Mouse (Mus musculus): ENCODE data around the gene Klhl22. TPM values are rescaled to one million over a fixed set of nuclear protein-coding genes. Genes with fewer than 3 reads are reported as not detected.

The Klhl22 gene
- total and polyA plus RNA-seq, 3 experiments: 2.1 TPM; not detected in 2

GRCm38 (mm10) chr16:17745067-17745466, 14.4 kb upstream of the Klhl22 start:
- Histone ChIP-seq H3K36me3 (replicated peaks) (no peaks in the 10 kb centered on the region), H3K4me1 (ENCODE audit: insufficient read depth, low read depth, low read length) (peaks cover 9% of the 10 kb centered on the region; the same call in 1 of the 2 replicates), H3K27me3 (ENCODE audit: insufficient read depth, low read length) (peaks cover 18% of the 10 kb centered on the region), H3K9me3 (replicated peaks) (0 out of 2 replicates have a peak, but pooled peaks cover 2% of the 10 kb centered on the region), H3K4me3 (ENCODE audit: low read depth, low read length) (no peak overlapping the region)
- ATAC-seq (ENCODE audit: extremely low read depth, insufficient number of reproducible peaks, low FRiP score, poor library complexity, severe bottlenecking) (no peak), DNase-seq (ENCODE audit: low spot score) (no peak)
- no peak for TF ChIP-seq GATA2 (IDR thresholded peaks at IDR 0.05; ENCODE audit: borderline replicate concordance, low read depth, low read length)
- no peak for TF ChIP-seq POLR2AphosphoS5 (IDR thresholded peaks at IDR 0.05; ENCODE audit: insufficient replicate concordance, low read depth, low read length)
- no peak for TF ChIP-seq CTCF (IDR thresholded peaks at IDR 0.05; ENCODE audit: low read depth, low read length)
- no peak for TF ChIP-seq TAL1 (conservative IDR thresholded peaks at IDR 0.05; ENCODE audit: low read depth, low read length)
- no peak for TF ChIP-seq GATA1 (IDR thresholded peaks at IDR 0.05; ENCODE audit: borderline replicate concordance, low read length)

- no peaks in the 10 kb centered on the region for H3K9me3 ChIP-seq (replicated peaks)
- H3K27me3 ChIP-seq (ENCODE audit: insufficient read depth, low read length): peaks cover 16% of the 10 kb centered on the region
- no peak for ATAC-seq (ENCODE audit: extremely low read depth, insufficient number of reproducible peaks, low FRiP score, poor library complexity, severe bottlenecking)
- no peak for DNase-seq (ENCODE audit: low spot score)
- no peak overlapping the region for H3K4me3 ChIP-seq (ENCODE audit: low read depth, low read length)
- H3K36me3 ChIP-seq (replicated peaks): no peaks in the 10 kb centered on the region
- TF ChIP-seq GATA2 (IDR thresholded peaks at IDR 0.05; ENCODE audit: borderline replicate concordance, low read depth, low read length): no peak
- no peak for TF ChIP-seq GATA1 (IDR thresholded peaks at IDR 0.05; ENCODE audit: borderline replicate concordance, low read length)
- TF ChIP-seq CTCF (IDR thresholded peaks at IDR 0.05; ENCODE audit: low read depth, low read length): no peak
- TF ChIP-seq POLR2AphosphoS5 (IDR thresholded peaks at IDR 0.05; ENCODE audit: insufficient replicate concordance, low read depth, low read length): no peak
- TF ChIP-seq TAL1 (conservative IDR thresholded peaks at IDR 0.05; ENCODE audit: low read depth, low read length): no peak
- no peaks in the 10 kb centered on the region for H3K4me1 ChIP-seq (ENCODE audit: insufficient read depth, low read depth, low read length)
Measured at GRCm38 (mm10) chr16:17753001-17753400, 6.4 kb upstream of the Klhl22 start.

- ATAC-seq (ENCODE audit: extremely low read depth, insufficient number of reproducible peaks, low FRiP score, poor library complexity, severe bottlenecking) (no peak), DNase-seq (ENCODE audit: low spot score) (no peak)
- no peaks in the 10 kb centered on the region for H3K36me3 ChIP-seq (replicated peaks)
- peaks cover 16% of the 10 kb centered on the region for H3K27me3 ChIP-seq (ENCODE audit: insufficient read depth, low read length)
- H3K9me3 ChIP-seq (replicated peaks): no peaks in the 10 kb centered on the region
- H3K4me1 ChIP-seq (ENCODE audit: insufficient read depth, low read depth, low read length): no peaks in the 10 kb centered on the region
- no peak for TF ChIP-seq CTCF (IDR thresholded peaks at IDR 0.05; ENCODE audit: low read depth, low read length)
- no peak for TF ChIP-seq TAL1 (conservative IDR thresholded peaks at IDR 0.05; ENCODE audit: low read depth, low read length)
- no peak for TF ChIP-seq GATA2 (IDR thresholded peaks at IDR 0.05; ENCODE audit: borderline replicate concordance, low read depth, low read length)
- no peak overlapping the region for H3K4me3 ChIP-seq (ENCODE audit: low read depth, low read length)
Measured at GRCm38 (mm10) chr16:17753686-17754085, 5.7 kb upstream of the Klhl22 start.

GRCm38 (mm10) chr16:17757756-17758155, 1.7 kb upstream of the Klhl22 start:
- no peak overlapping the region for H3K4me3 ChIP-seq (ENCODE audit: low read depth, low read length)
- H3K36me3 ChIP-seq (replicated peaks): no peaks in the 10 kb centered on the region
- peaks cover 8% of the 10 kb centered on the region for H3K9me3 ChIP-seq (replicated peaks)
- TF ChIP-seq TAL1 (conservative IDR thresholded peaks at IDR 0.05; ENCODE audit: low read depth, low read length) (no peak), GATA1 (IDR thresholded peaks at IDR 0.05; ENCODE audit: borderline replicate concordance, low read length) (no peak), CTCF (IDR thresholded peaks at IDR 0.05; ENCODE audit: low read depth, low read length) (no peak), POLR2AphosphoS5 (IDR thresholded peaks at IDR 0.05; ENCODE audit: insufficient replicate concordance, low read depth, low read length) (no peak), GATA2 (IDR thresholded peaks at IDR 0.05; ENCODE audit: borderline replicate concordance, low read depth, low read length) (no peak)
- H3K4me1 ChIP-seq (ENCODE audit: insufficient read depth, low read depth, low read length): no peaks in the 10 kb centered on the region; the same call in 1 of the 2 replicates
- DNase-seq (ENCODE audit: low spot score) (no peak), ATAC-seq (ENCODE audit: extremely low read depth, insufficient number of reproducible peaks, low FRiP score, poor library complexity, severe bottlenecking) (no peak)
- peaks cover 21% of the 10 kb centered on the region for H3K27me3 ChIP-seq (ENCODE audit: insufficient read depth, low read length)

GRCm38 (mm10) chr16:17758902-17759301, 516 bp upstream of the Klhl22 start:
- ATAC-seq (ENCODE audit: extremely low read depth, insufficient number of reproducible peaks, low FRiP score, poor library complexity, severe bottlenecking) (no peak), DNase-seq (ENCODE audit: low spot score) (no peak)
- H3K4me1 ChIP-seq (ENCODE audit: insufficient read depth, low read depth, low read length): no peaks in the 10 kb centered on the region; the same call in 1 of the 2 replicates

GRCm38 (mm10) chr16:17759813-17760321, 449 bp downstream of the Klhl22 start:
- Histone ChIP-seq H3K36me3 (replicated peaks) (no peaks in the 10 kb centered on the region), H3K4me1 (ENCODE audit: insufficient read depth, low read depth, low read length) (peaks cover 3% of the 10 kb centered on the region), H3K9me3 (replicated peaks) (peaks cover 8% of the 10 kb centered on the region), H3K4me3 (ENCODE audit: low read depth, low read length) (no peak overlapping the region), H3K27me3 (ENCODE audit: insufficient read depth, low read length) (peaks cover 22% of the 10 kb centered on the region)
- no peak for TF ChIP-seq TAL1 (conservative IDR thresholded peaks at IDR 0.05; ENCODE audit: low read depth, low read length)
- no peak for TF ChIP-seq GATA1 (IDR thresholded peaks at IDR 0.05; ENCODE audit: borderline replicate concordance, low read length)
- TF ChIP-seq CTCF (IDR thresholded peaks at IDR 0.05; ENCODE audit: low read depth, low read length): no peak
- no peak for TF ChIP-seq POLR2AphosphoS5 (IDR thresholded peaks at IDR 0.05; ENCODE audit: insufficient replicate concordance, low read depth, low read length)
- no peak for TF ChIP-seq GATA2 (IDR thresholded peaks at IDR 0.05; ENCODE audit: borderline replicate concordance, low read depth, low read length)
- DNase-seq (ENCODE audit: low spot score) (no peak), ATAC-seq (ENCODE audit: extremely low read depth, insufficient number of reproducible peaks, low FRiP score, poor library complexity, severe bottlenecking) (no peak)

More at GRCm38 (mm10) chr16:17758902-17759301, 516 bp upstream of the Klhl22 start:
- H3K9me3 ChIP-seq (replicated peaks): peaks cover 8% of the 10 kb centered on the region
- no peak for TF ChIP-seq GATA2 (IDR thresholded peaks at IDR 0.05; ENCODE audit: borderline replicate concordance, low read depth, low read length)
- TF ChIP-seq POLR2AphosphoS5 (IDR thresholded peaks at IDR 0.05; ENCODE audit: insufficient replicate concordance, low read depth, low read length): no peak
- no peak for TF ChIP-seq GATA1 (IDR thresholded peaks at IDR 0.05; ENCODE audit: borderline replicate concordance, low read length)
- no peak for TF ChIP-seq TAL1 (conservative IDR thresholded peaks at IDR 0.05; ENCODE audit: low read depth, low read length)
- no peak for TF ChIP-seq CTCF (IDR thresholded peaks at IDR 0.05; ENCODE audit: low read depth, low read length)
- H3K27me3 ChIP-seq (ENCODE audit: insufficient read depth, low read length): peaks cover 17% of the 10 kb centered on the region
- no peaks in the 10 kb centered on the region for H3K36me3 ChIP-seq (replicated peaks)
- H3K4me3 ChIP-seq (ENCODE audit: low read depth, low read length): no peak overlapping the region
